Mouse (Mus musculus) inflammation-experienced regulatory T-cells, adult 16 weeks (primary cell): ENCODE data around the gene Fbxl20. TPM values are rescaled to one million over a fixed set of nuclear protein-coding genes. Genes with fewer than 3 reads are reported as not detected.

Experiments used
- polyA plus RNA-seq: library from polyadenylated mRNA; unstranded; fragments of 100-300 nt; shearing (Covaris generic); gene quantifications from one replicate; pipeline ENCODE4 v1.2.1, GENCODE M21; 2017

Gene Fbxl20
- 8.2 TPM for polyA plus RNA-seq

DNA sequence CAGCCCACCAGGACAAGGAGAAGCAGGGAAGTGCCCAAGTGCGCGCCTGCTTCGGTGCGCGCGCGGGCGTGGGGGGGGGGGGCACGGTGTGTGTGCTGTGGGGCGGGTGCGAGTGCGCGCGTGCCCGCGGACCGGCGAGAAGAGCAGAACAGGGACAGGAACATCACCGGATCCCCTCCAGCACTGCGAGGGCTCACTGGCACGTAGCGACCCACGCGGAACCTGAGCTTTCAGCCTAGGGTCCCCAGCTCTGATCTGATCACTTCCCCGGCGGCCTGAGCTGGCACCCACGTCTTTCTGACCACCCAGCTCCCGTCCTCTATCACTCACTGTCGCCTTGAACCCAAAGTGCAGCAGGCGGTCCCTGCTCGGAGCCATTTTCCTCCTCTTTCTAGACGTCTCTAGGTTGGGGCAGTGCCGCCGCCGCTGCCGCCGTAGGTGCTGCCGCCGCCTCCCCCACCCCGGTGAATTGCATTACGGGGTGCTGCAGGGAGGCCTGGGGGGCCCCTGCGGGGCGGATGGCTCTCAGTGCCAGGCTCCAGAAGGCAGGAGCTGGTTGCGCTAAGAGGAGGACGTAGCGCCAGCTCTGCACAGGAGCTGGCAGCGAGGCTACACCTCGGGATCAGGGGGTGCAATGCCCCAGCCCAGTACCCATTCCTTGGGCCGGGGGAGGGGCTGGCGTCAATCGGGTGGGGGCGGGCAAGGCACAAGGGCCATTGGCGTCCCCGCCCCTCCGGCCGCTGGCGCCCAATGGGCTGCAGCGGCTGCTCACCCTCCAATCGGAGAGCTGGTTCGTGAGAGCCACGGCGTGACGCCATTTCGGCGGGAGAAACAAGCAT is at the start of gene Fbxl20:
TSS of gene Fbxl20 (minus strand) at position 618 of the 839 bp plus-strand sequence.

DNA sequence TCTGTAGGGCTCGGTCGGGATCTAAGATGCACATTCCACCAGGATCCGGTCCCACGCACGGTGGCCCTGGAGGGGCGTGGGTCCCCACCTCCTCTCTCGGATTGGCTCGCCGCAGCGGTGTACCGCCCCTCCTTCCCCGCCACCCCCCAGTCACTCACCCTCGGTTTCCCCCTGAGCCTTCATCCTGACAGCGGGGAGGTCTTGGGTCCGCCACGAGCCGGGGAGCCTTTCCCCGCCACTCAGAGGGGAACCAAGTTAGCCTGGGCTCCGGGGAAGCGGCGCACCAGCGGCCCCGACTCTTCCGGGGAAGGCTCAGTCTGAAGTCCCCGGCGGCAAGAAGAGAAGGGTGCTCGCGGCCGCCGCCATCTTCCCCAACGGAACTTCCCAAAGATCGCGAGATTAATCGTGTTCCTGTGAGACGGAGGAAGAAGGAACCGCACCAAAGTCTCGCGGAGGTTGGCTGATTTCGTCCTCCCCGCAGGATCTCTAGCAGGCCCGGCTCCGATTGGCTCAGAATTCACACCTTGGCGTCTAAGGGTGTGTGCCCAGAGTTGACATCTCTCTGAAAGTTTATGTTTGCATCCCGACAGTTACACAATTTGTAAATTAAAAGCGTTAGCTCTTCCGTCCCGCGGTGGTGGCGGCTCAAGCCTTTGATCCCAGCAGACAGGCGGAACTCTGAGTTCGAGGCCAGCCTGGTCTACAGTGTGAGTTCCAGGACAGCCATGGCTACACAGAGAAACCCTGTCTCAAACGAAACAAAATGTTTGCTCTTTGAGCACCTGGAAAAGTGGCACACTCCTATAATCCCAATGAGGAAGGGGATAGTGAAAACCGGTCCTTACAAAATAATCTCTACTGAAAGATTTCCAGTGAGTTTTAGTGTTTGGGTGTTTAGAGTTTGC is 43.0 kb upstream of the Fbxl20 start, which contains the start of gene Med1:
TSS of gene Med1 (minus strand) at position 393 of the 905 bp plus-strand sequence.

DNA sequence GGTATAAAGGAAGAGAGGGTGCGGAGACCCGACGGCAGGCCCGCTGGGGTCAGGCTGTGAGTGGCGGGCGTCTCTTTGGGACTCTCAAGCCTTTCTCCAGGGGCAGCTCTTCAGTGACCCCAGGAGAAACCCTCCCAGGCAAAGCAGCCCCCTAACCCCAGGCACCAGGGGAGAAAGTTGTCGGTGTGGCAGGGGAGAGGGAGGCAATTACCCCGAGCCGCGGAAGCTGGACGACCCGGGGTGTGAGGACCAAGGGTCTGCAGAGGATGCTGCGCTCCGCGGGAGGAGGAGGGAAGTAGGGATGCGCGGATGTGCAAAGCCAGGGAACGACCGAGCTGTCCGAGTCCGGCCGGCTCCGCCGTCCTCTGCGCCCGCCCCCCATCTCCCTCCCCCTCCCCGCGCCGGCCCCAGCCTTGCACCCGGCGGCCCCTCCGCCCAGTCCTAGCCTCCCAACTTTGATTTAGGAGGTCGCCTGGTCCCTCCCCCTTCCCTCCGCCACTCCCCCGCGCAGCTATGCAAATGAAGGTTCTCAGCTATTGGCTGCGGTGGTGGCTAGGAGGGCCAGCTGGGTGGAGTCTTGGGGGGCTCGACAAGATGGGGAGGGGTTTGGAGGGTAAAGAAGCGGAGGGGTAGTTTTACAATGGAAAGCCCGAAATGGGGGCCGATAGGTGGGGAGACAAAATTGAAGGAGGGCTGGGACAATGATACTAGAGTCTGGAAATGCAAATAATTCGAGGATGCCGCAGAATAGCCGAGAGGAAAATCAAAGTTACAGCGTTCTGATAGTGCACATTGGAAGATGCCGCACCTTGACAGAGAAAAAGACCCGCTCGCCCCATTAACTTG is 97.0 kb downstream of the Fbxl20 start, which contains the start of gene Stac2:
TSS of gene Stac2 (minus strand) at position 474 of the 846 bp plus-strand sequence.

Other genes with a start within 250 kb of the Fbxl20 start
- gene Plxdc1, start 164.0 kb downstream of the Fbxl20 start, polyA plus RNA-seq: 1.9 TPM
- gene Arl5c, start 154.2 kb downstream of the Fbxl20 start, polyA plus RNA-seq: 119 TPM
- 11.2 TPM for gene Cacnb1, start 127.4 kb downstream of the Fbxl20 start, polyA plus RNA-seq
- gene Rpl19, start 123.7 kb downstream of the Fbxl20 start, polyA plus RNA-seq: 1,363 TPM
- gene Stac2, start 96.9 kb downstream of the Fbxl20 start, polyA plus RNA-seq: not detected
- gene Med1, start 42.9 kb upstream of the Fbxl20 start, polyA plus RNA-seq: 61.3 TPM
- 19.6 TPM for gene Cdk12, start 52.7 kb upstream of the Fbxl20 start, polyA plus RNA-seq
- not detected for gene Neurod2, start 179.2 kb upstream of the Fbxl20 start, polyA plus RNA-seq
- not detected for gene Ppp1r1b, start 198.0 kb upstream of the Fbxl20 start, polyA plus RNA-seq
- 88.3 TPM for gene Stard3, start 208.0 kb upstream of the Fbxl20 start, polyA plus RNA-seq
- not detected for gene Tcap, start 233.4 kb upstream of the Fbxl20 start, polyA plus RNA-seq
- gene Pnmt, start 236.0 kb upstream of the Fbxl20 start, polyA plus RNA-seq: not detected